Comparison of ENCODE assay signal across 8 mouse cellular contexts in genomic region chr12:33429387-33430160, GRCm38 (mm10). TPM values are rescaled to one million over a fixed set of nuclear protein-coding genes. Genes with fewer than 3 reads are reported as not detected.
A peak's percentile ranks its signal among the peaks of the same experiment; 100 is the strongest.
DNase-seq lines count a peak whose midpoint lies in the region; ATAC-seq lines count a peak whose summit lies in the region.

Gene Twistnb (plus strand): TSS chr12:33429635.

- under 1% methylated on average over 66 of the region's 66 CpGs for WGBS in hindbrain, embryonic 12.5 days

- H3K9ac ChIP-seq in hindbrain, embryonic 12.5 days: peak within 1 kb of the TSS; percentile 84

- H3K27me3 ChIP-seq in hindbrain, embryonic 12.5 days: no peaks in the 10 kb centered on the region

- H3K27ac ChIP-seq in hindbrain, embryonic 12.5 days: peak within 1 kb of the TSS; percentile 78

- DNase-seq in NIH3T3 (ENCODE audit: low read depth): peak; percentile 99
- peak; percentile 99 to 100 for DNase-seq in cerebellum, postnatal 10 days
- peak; percentile 94 to 96 for DNase-seq in frontal cortex, postnatal 10 days (ENCODE audit: low spot score in 2 of 2)
- peak; percentile 98 for DNase-seq in layer of hippocampus, postnatal 14 days (ENCODE audit: low spot score in 2 of 2)
- DNase-seq in lung, postnatal 14 days: peak; percentile 99
- peak; percentile 98 for DNase-seq in retina, adult 2 months (ENCODE audit: low read depth, low spot score)
- DNase-seq in thymus, postnatal 36 days: peak; percentile 94 to 97

- H3K9me3 ChIP-seq in hindbrain, embryonic 12.5 days (replicated peaks): no peaks in the 10 kb centered on the region

- peak; percentile 98 for ATAC-seq in hindbrain, embryonic 12.5 days (ENCODE audit: low FRiP score)

- peaks cover 6% of the 10 kb centered on the region for H3K4me1 ChIP-seq in hindbrain, embryonic 12.5 days

- peak within 1 kb of the TSS; percentile 96 for H3K4me3 ChIP-seq in hindbrain, embryonic 12.5 days

- H3K4me2 ChIP-seq in hindbrain, embryonic 12.5 days (replicated peaks): peak within 1 kb of the TSS; percentile 75

- H3K36me3 ChIP-seq in hindbrain, embryonic 12.5 days: no peaks in the 10 kb centered on the region

RNA-seq across cellular contexts. Expression of gene Twistnb, which starts in this region (rescaled TPM):
- polyA plus RNA-seq in hindbrain, embryonic 12.5 days (2016; fragmentation: Nextera tagmentation; extraction: Ambion mirVana): 45.6 and 48.1 TPM in 2 replicates
- total RNA-seq in layer of hippocampus, postnatal 14 days (2021): 10 to 100 TPM; 11.4 to 13.8 TPM

Comparison
In these comparisons a context has a peak if more than half of its experiments do, and no peak if none do; other contexts are left out.
1. Peak in every context shown above with its lines: DNase-seq, ATAC-seq, H3K4me3 ChIP-seq and H3K27ac ChIP-seq.